Mouse (Mus musculus): Measurements from ENCODE around the gene Rps6.
"Not testable (repeated sequence)": the region's sequence is repeated elsewhere in the genome, so short reads cannot be mapped to it uniquely, and the experiment has no call there.

Gene Rps6

GRCm38 (mm10) chr4:86851331-86851730 lies 5.9 kb downstream of the Rps6 start:
- DNase-seq (ENCODE audit: low spot score): no peak

GRCm38 (mm10) chr4:86847246-86847645 lies 10.0 kb downstream of the Rps6 start:
- no peak for DNase-seq (ENCODE audit: low spot score)

- DNase-seq (ENCODE audit: low spot score): no peak
These were observed 11.8 kb downstream of the Rps6 start for GRCm38 (mm10) chr4:86845384-86845783.

- DNase-seq (ENCODE audit: low spot score): not testable (repeated sequence)
These were observed 16.1 kb downstream of the Rps6 start for GRCm38 (mm10) chr4:86841141-86841540.

GRCm38 (mm10) chr4:86831896-86832295 lies 25.3 kb downstream of the Rps6 start:
- no peak for DNase-seq (ENCODE audit: low spot score)

- DNase-seq (ENCODE audit: low spot score): no peak
These were observed 32.1 kb downstream of the Rps6 start for GRCm38 (mm10) chr4:86825143-86825542.

GRCm38 (mm10) chr4:86823169-86823568 lies 34.0 kb downstream of the Rps6 start:
- DNase-seq (ENCODE audit: low spot score): peak; percentile 31

GRCm38 (mm10) chr4:86814850-86815249 lies 42.4 kb downstream of the Rps6 start:
- no peak for DNase-seq (ENCODE audit: low spot score)

- no peak for DNase-seq (ENCODE audit: low spot score)
These were observed 46.6 kb downstream of the Rps6 start for GRCm38 (mm10) chr4:86810604-86811003.

Measured in urinary bladder, postnatal 25 days (tissue).